Mouse (Mus musculus): ENCODE data around the gene Pdzd2. TPM values are rescaled to one million over a fixed set of nuclear protein-coding genes. Genes with fewer than 3 reads are reported as not detected.

Gene Pdzd2
- polyA plus RNA-seq, 1 experiment from 2014 or later, result 4.7 TPM

DNA sequence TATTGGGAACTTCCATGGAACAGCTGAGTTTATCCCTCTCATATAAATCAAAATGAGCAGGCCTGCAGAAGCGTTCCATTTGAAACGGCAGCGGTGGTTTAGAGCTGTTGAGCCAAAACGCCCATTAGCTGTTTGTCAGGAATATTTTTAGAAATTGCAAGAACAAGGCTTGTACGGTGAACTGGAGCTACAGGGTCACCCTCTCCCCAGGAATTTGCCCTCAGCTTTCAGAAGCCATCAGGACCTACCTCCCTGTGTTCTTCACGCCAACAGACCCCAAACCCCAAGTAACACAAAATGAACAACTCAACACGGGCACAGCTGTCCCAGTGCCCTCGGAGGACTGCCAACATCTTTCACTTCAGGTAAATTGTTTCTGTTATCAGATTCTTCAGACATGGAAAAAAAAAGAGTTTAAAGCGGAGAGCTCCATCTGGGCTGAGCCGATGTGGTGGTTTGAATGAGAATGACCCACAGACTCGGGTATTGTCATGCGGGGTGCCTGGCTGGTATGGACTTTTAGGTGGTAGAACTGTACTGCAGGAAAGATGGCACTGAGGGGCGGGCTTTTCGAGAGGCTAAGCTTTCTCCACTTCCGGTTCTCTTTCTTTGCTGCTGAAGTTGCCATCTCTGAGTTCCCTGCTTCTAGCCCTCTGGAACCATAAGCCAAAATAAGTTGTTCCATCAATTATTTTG, 87.2 kb downstream of the Pdzd2 start:
- no peak overlapping the region for H3K27ac ChIP-seq
- H3K9me3 ChIP-seq, result no peaks in the 10 kb centered on the region; the same call in 1 of the 2 replicates
- peaks cover 19% of the 10 kb centered on the region for H3K4me1 ChIP-seq
- no peak overlapping the region for H3K4me3 ChIP-seq
- H3K27me3 ChIP-seq (ENCODE audit: poor library complexity, severe bottlenecking), result no peaks in the 10 kb centered on the region
- no peak for DNase-seq (ENCODE audit: extremely low spot score, low spot score)
- H3K36me3 ChIP-seq (replicated peaks), result no peaks in the 10 kb centered on the region
- 87% methylated on average over 15 of the region's 15 CpGs for WGBS

DNA sequence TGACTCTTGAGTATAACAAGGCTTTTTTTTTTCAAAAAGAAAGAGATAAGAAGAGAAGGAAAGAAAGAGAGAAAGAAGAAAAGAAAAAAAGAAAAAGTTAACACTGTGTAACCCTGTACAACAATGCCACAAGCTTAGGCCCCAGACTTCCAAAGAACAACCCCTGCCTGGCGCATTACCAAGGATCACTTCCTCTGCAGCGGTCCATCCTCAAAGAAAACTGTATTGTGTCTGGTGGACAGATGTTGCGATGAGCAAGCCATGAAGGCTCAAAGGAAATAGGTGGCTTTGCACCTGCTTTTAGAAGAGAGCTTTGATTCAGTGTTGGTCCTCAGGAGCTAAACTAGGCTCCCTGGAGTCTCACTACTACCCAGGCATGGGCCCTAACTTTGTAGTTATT, 89.5 kb downstream of the Pdzd2 start:
- Histone ChIP-seq H3K27ac (no peak overlapping the region; the same call in 1 of the 2 replicates), H3K4me1 (peaks cover 19% of the 10 kb centered on the region), H3K27me3 (ENCODE audit: poor library complexity, severe bottlenecking) (no peaks in the 10 kb centered on the region), H3K36me3 (replicated peaks) (no peaks in the 10 kb centered on the region), H3K4me3 (no peak overlapping the region), H3K9me3 (no peaks in the 10 kb centered on the region; the same call in 1 of the 2 replicates)
- 97% methylated on average over 3 of the region's 3 CpGs for WGBS
- DNase-seq (ENCODE audit: extremely low spot score, low spot score), result no peak

DNA sequence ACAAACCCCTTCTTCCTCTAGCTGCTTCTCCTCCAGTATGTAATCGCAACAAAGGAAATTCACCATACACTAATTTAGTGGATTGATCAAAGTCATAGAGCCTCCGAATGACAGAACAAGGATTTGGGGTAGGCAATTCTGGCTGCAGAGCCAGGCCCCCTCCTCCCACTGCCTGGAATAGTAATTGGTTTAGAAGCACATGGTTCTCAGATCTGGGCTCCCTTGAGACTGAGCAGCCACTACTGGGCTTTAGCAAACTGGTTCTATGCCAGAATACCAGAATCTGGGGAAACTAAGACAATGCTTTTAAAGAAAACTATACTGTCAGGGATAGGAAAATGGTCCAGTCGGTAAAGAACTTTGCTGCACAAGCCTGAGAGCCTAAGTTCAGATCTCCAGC, 90.0 kb downstream of the Pdzd2 start:
- H3K9me3 ChIP-seq, result no peaks in the 10 kb centered on the region; the same call in 1 of the 2 replicates
- 88% methylated on average over 3 of the region's 3 CpGs for WGBS
- H3K4me1 ChIP-seq, result peaks cover 19% of the 10 kb centered on the region
- H3K27me3 ChIP-seq (ENCODE audit: poor library complexity, severe bottlenecking), result no peaks in the 10 kb centered on the region
- no peak overlapping the region for H3K27ac ChIP-seq
- H3K4me3 ChIP-seq, result no peak overlapping the region
- no peak for DNase-seq (ENCODE audit: extremely low spot score, low spot score)
- no peaks in the 10 kb centered on the region for H3K36me3 ChIP-seq (replicated peaks)

DNA sequence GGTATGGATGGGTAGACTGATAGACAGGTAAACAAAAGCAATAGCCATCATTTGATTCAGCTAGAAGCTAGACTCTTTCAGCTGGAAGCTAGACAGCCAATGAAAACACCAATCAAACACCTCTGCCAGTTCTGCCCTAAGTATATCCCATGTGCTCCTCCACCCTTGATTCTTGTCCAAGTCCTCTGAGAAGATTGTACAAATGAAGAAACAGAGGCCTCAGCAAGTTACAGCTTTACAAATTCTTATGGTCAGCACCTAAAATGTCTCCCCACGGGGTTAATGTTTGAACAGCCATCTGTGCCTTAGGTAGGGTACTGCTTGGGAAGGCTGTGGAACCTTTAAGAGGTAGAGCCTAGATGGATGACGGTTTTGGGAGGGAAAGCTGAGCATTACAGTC, 90.6 kb downstream of the Pdzd2 start:
- Histone ChIP-seq H3K9me3 (no peaks in the 10 kb centered on the region; the same call in 1 of the 2 replicates), H3K36me3 (replicated peaks) (no peaks in the 10 kb centered on the region), H3K27ac (no peak overlapping the region), H3K4me1 (peaks cover 19% of the 10 kb centered on the region), H3K4me3 (no peak overlapping the region), H3K27me3 (ENCODE audit: poor library complexity, severe bottlenecking) (no peaks in the 10 kb centered on the region)
- no peak for DNase-seq (ENCODE audit: extremely low spot score, low spot score)
- WGBS, result 94% methylated on average over 2 of the region's 2 CpGs

DNA sequence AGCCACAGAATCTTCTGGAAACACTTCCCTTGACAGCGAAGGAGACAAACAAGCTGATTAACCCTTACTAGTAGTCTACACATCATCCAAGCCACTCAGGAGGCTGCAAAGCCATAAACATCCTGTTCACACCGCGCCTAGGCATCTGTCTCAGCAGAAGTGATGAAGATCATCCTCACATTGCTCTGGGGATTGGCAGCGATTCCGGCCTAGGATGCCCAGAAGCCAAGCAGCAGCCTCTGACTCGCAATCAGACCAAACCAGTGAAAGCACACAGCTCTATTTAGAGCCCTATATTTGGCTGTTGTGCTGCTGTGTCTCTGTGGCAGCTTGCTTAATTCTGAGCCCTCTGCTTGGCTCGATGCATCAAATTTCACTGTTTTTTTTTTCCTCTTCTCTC, 99.0 kb downstream of the Pdzd2 start:
- DNase-seq (ENCODE audit: extremely low spot score, low spot score), result no peak
- H3K27ac ChIP-seq, result no peak overlapping the region
- no peaks in the 10 kb centered on the region for H3K4me1 ChIP-seq
- H3K9me3 ChIP-seq, result no peaks in the 10 kb centered on the region; the same call in 1 of the 2 replicates
- no peaks in the 10 kb centered on the region for H3K27me3 ChIP-seq (ENCODE audit: poor library complexity, severe bottlenecking)
- H3K36me3 ChIP-seq (replicated peaks), result no peaks in the 10 kb centered on the region
- H3K4me3 ChIP-seq, result no peak overlapping the region
- WGBS, result 90% methylated on average over 7 of the region's 7 CpGs

DNA sequence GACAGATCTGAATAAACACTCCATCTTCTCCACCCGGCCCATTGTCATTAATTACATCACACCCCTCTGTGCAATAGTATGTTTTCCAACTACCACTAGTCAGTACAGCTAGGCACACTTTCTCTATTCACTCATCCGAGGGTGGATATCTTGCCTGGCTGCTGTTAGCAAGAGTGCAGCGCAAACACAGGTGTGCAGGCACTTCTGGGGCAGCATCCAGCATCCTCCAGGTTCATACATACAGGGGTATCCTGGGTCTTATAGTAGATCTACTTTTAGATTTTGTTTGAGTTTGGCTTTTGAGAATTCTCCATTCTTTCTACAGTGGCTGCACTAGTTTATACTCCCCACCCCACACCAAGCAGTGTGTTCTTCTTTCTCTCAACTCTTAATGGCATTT, 99.9 kb downstream of the Pdzd2 start:
- H3K36me3 ChIP-seq (replicated peaks), result no peaks in the 10 kb centered on the region
- no peaks in the 10 kb centered on the region; the same call in 1 of the 2 replicates for H3K9me3 ChIP-seq
- 89% methylated on average over 3 of the region's 3 CpGs for WGBS
- no peak overlapping the region for H3K27ac ChIP-seq
- H3K27me3 ChIP-seq (ENCODE audit: poor library complexity, severe bottlenecking), result no peaks in the 10 kb centered on the region
- H3K4me3 ChIP-seq, result no peak overlapping the region
- H3K4me1 ChIP-seq, result peaks cover 6% of the 10 kb centered on the region
- no peak for DNase-seq (ENCODE audit: extremely low spot score, low spot score)

DNA sequence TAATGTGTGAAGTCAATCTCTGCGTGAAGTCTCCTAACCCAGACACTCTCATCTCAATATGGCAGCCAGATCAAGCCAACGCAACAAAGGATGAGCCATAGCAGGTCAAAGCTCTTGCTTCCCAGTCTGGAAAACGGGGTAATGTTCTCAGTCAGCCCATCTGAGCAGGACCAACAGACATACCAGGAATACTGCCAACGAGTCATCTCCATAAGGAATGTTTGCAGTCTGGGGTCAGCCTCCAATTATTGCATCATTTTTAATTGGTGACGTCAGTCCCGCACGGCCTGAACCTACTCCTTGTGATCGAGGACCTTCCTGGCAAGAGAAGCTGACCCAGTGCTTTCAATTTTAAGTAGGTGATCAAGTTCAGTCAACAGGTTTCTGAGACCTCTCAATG, 100.5 kb downstream of the Pdzd2 start:
- Histone ChIP-seq H3K4me3 (no peak overlapping the region), H3K36me3 (replicated peaks) (no peaks in the 10 kb centered on the region), H3K9me3 (no peaks in the 10 kb centered on the region; the same call in 1 of the 2 replicates), H3K27me3 (ENCODE audit: poor library complexity, severe bottlenecking) (no peaks in the 10 kb centered on the region), H3K27ac (no peak overlapping the region), H3K4me1 (peaks cover 12% of the 10 kb centered on the region)
- no peak for DNase-seq (ENCODE audit: extremely low spot score, low spot score)
- WGBS, result 89% methylated on average over 8 of the region's 8 CpGs

DNA sequence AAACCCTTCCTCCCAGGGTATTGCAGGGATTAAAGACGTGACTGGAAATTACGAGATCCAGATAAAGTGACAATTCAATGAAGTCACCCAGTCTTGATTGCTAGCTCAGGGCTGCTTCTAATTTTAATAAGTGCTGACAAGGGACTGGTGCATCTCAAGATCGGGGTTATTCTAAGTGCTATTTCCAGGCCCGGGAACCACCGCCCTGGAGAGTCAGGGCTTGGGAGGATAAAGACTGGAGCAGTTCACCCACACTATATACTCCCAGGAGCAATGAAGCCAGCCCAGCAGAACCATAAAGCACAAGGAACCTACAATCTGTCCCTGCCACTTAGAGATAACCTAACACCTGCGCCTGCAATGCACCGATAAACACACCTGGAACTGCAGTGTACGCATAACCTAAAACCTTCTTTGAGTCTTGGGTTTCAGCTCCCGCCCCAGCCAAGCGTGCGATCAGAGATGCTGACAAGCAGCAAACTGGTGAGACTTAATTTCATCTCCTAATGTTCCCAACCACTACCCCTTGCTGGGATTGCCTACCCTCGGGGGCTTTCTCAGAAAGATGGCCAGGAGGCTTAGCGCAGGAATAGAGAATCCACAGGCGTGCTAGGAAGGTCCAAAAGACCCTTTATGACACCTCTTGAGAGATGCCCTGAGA, 101.2 kb downstream of the Pdzd2 start:
- 94% methylated on average over 14 of the region's 14 CpGs for WGBS
- H3K27me3 ChIP-seq (ENCODE audit: poor library complexity, severe bottlenecking), result no peaks in the 10 kb centered on the region
- no peak for DNase-seq (ENCODE audit: extremely low spot score, low spot score)
- no peak overlapping the region for H3K27ac ChIP-seq
- H3K4me1 ChIP-seq, result peaks cover 15% of the 10 kb centered on the region
- no peak overlapping the region for H3K4me3 ChIP-seq
- H3K9me3 ChIP-seq, result no peaks in the 10 kb centered on the region; the same call in 1 of the 2 replicates
- no peaks in the 10 kb centered on the region for H3K36me3 ChIP-seq (replicated peaks)

DNA sequence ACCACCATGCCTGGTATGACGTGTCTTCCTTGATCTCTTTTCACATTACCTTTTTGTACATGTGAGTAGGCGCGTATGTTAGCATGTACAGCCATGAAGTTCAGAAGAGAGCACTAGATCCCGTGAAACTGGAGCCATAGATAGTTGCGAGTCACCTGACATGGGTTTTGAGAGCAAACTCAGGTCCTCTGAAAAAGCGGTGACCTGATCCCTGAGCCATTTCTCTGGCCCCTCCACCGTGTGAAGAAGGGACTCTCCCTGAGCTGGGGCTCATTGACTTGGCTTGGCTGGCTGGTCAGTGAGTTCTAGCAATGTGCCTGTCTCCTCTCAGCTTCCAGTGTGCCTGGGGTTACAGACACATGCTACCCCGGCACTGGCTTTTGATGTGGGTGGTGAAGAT, 102.2 kb downstream of the Pdzd2 start:
- H3K27ac ChIP-seq, result no peak overlapping the region
- no peaks in the 10 kb centered on the region for H3K9me3 ChIP-seq
- H3K4me1 ChIP-seq, result peaks cover 15% of the 10 kb centered on the region
- H3K36me3 ChIP-seq (replicated peaks), result no peaks in the 10 kb centered on the region
- DNase-seq (ENCODE audit: extremely low spot score, low spot score), result no peak
- H3K4me3 ChIP-seq, result no peak overlapping the region
- H3K27me3 ChIP-seq (ENCODE audit: poor library complexity, severe bottlenecking), result no peaks in the 10 kb centered on the region
- 96% methylated on average over 8 of the region's 8 CpGs for whole genome bisulfite sequencing

DNA sequence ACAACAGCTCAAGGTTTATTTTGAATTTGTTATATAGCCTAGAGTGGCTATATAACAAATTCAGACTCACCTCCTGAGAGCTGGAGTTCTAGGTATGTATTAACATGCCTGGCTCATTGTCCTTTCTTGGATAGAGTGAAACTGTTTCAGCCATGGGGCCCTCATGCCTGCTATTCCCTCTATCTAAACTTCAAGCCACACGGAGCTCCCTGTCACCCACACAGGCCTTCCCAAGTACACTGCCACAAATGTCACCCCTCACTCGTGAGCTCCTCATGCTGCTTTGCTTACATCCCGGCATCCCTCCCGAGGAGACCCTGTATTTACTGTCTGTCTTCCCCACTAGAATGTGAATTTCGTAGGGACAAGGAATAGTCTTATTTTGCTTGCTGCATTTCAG, 103.3 kb downstream of the Pdzd2 start:
- Histone ChIP-seq H3K4me1 (peaks cover 22% of the 10 kb centered on the region), H3K27ac (no peak overlapping the region), H3K9me3 (no peaks in the 10 kb centered on the region), H3K36me3 (replicated peaks) (no peaks in the 10 kb centered on the region), H3K27me3 (ENCODE audit: poor library complexity, severe bottlenecking) (no peaks in the 10 kb centered on the region), H3K4me3 (no peak overlapping the region)
- 90% methylated on average over 5 of the region's 5 CpGs for WGBS
- DNase-seq (ENCODE audit: extremely low spot score, low spot score), result no peak

DNA sequence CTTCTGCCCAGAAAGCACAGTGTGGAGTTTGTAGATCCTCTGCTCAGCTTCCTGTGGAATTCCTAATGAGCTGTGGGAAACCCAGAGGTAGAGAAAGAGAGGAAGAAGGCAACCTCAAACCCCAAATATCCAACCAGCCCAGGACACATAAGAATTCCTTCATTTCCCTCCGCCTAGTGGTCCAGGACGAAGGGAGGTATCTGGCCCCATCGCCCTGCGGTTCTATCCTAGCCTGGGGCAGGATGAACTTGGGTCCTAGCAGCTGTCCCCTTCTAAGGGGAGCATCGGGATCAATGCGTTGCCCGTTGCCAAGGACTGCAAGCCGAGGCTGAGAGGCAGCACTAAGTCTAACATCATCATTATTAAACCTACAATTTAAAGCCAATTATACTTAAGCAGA, 104.8 kb downstream of the Pdzd2 start:
- H3K9me3 ChIP-seq, result no peaks in the 10 kb centered on the region
- 81% methylated on average over 8 of the region's 8 CpGs for WGBS

DNA sequence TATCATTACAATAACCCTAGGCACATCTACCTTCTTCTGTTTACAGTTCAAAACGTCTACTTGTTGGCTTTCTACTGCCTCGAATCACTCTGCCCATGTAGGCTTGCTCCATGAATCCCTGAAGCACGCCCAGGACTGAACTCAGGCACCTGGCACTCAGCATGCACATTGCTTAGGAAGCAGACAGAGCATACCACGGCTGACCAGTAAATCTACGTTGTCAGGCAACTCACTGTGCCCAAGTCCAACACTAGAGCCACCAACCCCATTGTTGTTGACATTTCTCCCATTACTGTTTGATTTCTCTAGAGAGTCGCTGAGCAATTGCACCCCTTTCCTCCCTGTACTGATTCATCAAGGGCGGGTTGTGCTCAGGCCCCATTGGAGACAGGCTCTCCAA, 110.6 kb downstream of the Pdzd2 start:
- no peaks in the 10 kb centered on the region for H3K9me3 ChIP-seq
- no peaks in the 10 kb centered on the region for H3K36me3 ChIP-seq (replicated peaks)
- peaks cover 21% of the 10 kb centered on the region for H3K4me1 ChIP-seq
- no peak overlapping the region for H3K4me3 ChIP-seq
- no peak for DNase-seq (ENCODE audit: extremely low spot score, low spot score)
- no peak overlapping the region for H3K27ac ChIP-seq
- H3K27me3 ChIP-seq (ENCODE audit: poor library complexity, severe bottlenecking), result no peaks in the 10 kb centered on the region
- WGBS, result 86% methylated on average over 7 of the region's 7 CpGs

More for the DNA sequence above, 104.8 kb downstream of the Pdzd2 start:
- Histone ChIP-seq H3K4me1 (peaks cover 28% of the 10 kb centered on the region), H3K27ac (no peak overlapping the region), H3K4me3 (no peak overlapping the region), H3K36me3 (replicated peaks) (no peaks in the 10 kb centered on the region), H3K27me3 (ENCODE audit: poor library complexity, severe bottlenecking) (no peaks in the 10 kb centered on the region)
- DNase-seq (ENCODE audit: extremely low spot score, low spot score), result no peak

DNA sequence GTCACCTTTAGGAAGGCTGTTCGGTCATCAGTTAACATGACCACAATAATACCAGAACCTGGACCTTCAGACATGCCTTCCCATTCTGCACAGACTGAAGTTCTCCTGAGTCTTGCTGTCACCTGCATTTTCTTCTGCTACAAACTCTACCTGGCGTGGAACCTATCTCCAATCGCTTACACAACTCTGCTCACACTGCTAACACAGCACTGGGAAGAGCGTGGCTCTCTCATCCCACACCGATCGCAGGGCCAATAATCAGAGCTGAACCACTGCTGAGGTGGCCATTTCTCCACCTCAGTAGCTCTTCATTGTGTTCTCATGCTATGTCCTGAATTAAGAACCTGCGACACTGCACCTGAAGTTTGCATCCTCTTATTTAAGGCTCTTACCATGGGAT, 111.3 kb downstream of the Pdzd2 start:
- Histone ChIP-seq H3K27ac (no peak overlapping the region), H3K36me3 (replicated peaks) (no peaks in the 10 kb centered on the region), H3K9me3 (no peaks in the 10 kb centered on the region), H3K27me3 (ENCODE audit: poor library complexity, severe bottlenecking) (no peaks in the 10 kb centered on the region), H3K4me1 (peaks cover 18% of the 10 kb centered on the region), H3K4me3 (no peak overlapping the region)
- 97% methylated on average over 7 of the region's 7 CpGs for WGBS
- DNase-seq (ENCODE audit: extremely low spot score, low spot score), result no peak

All from forebrain, embryonic 10.5 days (tissue).